Mouse (Mus musculus) liver, postnatal 0 days (tissue): ENCODE results near the gene Nup85. TPM values are rescaled to one million over a fixed set of nuclear protein-coding genes. Genes with fewer than 3 reads are reported as not detected.
A peak's percentile ranks its signal among the peaks of the same experiment; 100 is the strongest.

ENCODE experiments used
- ATAC-seq: fragments of 200-750 bp; cut with Nextera tagmentation; 2 replicates; pipeline ENCODE4 v1.8.0; 2017; ENCODE audit warnings: mild to moderate bottlenecking, moderate library complexity
- DNase-seq: peaks from one replicate; pipeline ENCODE4 v3.0.0-alpha.2; 2016
- H3K27ac ChIP-seq: fragments of 300-500 bp; sonication (generic); 2 replicates; pipeline ENCODE4 v1.5.1; 2014; ENCODE audit warnings: antibody characterized with exemption, moderate library complexity, mild to moderate bottlenecking, low read depth
- H3K27me3 ChIP-seq: fragments of 300-500 bp; sonication (generic); 2 replicates; pipeline ENCODE4 v1.6.1; 2014; ENCODE audit warnings: low read length, control low read depth, mixed read lengths; ENCODE audit not compliant: insufficient read depth
- H3K36me3 ChIP-seq: fragments of 300-500 bp; sonication (generic); replicated peaks from 2 replicates; pipeline ENCODE4 v1.6.1; 2014; ENCODE audit warnings: mild to moderate bottlenecking, control low read depth, low read length, moderate library complexity, mixed read lengths; ENCODE audit not compliant: insufficient read depth
- H3K4me1 ChIP-seq: fragments of 300-500 bp; sonication (generic); 2 replicates; pipeline ENCODE4 v1.6.1; 2014; ENCODE audit warnings: antibody characterized with exemption, mild to moderate bottlenecking, control low read depth; ENCODE audit not compliant: insufficient read depth
- H3K4me2 ChIP-seq: fragments of 300-500 bp; sonication (generic); 2 replicates; pipeline ENCODE4 v1.6.1; 2014; ENCODE audit warnings: low read depth, mild to moderate bottlenecking, low read length, moderate library complexity, mixed read lengths
- H3K4me3 ChIP-seq: fragments of 300-500 bp; sonication (generic); 2 replicates; pipeline ENCODE4 v1.5.1; 2014; ENCODE audit warnings: low read depth, low read length
- H3K9ac ChIP-seq: fragments of 300-500 bp; sonication (generic); replicated peaks from 2 replicates; pipeline ENCODE4 v1.6.1; 2014; ENCODE audit warnings: mild to moderate bottlenecking, moderate library complexity
- H3K9me3 ChIP-seq: fragments of 300-500 bp; sonication (generic); 2 replicates; pipeline ENCODE4 v1.6.1; 2016; ENCODE audit warnings: mild to moderate bottlenecking, control low read depth, low read length, mixed read lengths
- CTCF ChIP-seq: sonication (generic); IDR thresholded peaks from 2 replicates; pipeline ENCODE4 v1.5.1; 2016; ENCODE audit warnings: antibody characterized with exemption, low read depth
- EP300 ChIP-seq: IDR thresholded peaks from 2 replicates; pipeline ENCODE4 v1.6.1; 2016; ENCODE audit warnings: antibody characterized with exemption, low read depth, mild to moderate bottlenecking
- WGBS: fragments of 180-500 bp; shearing (Covaris S2); extraction: QIAGEN DNeasy Blood & Tissue Kit; methylation state at CpG from one replicate; pipeline ENCODE4 v1.1.7; 2014; ENCODE audit not compliant: insufficient replicate concordance; 5-methylcytosine and 5-hydroxymethylcytosine counted together
- polyA plus RNA-seq: library from polyadenylated mRNA; unstranded; fragments of >200 nt; fragmentation: Nextera tagmentation; extraction: Ambion mirVana; gene quantifications from 2 replicates; pipeline ENCODE4 v1.2.1, GENCODE M21; 2015

Gene Nup85
- polyA plus RNA-seq, 1 experiment from 2014 or later, result 46.0 TPM

- no peak overlapping the region for H3K27ac ChIP-seq
- no peak for DNase-seq
- H3K27me3 ChIP-seq, result no peaks in the 10 kb centered on the region
- no peak for TF ChIP-seq EP300
- TF ChIP-seq CTCF, result no peak
- WGBS, result 83% methylated on average over 9 of the region's 9 CpGs
- no peaks in the 10 kb centered on the region for H3K9me3 ChIP-seq
- H3K36me3 ChIP-seq, result peaks cover 94% of the 10 kb centered on the region
- ATAC-seq, result no peak
- no peak overlapping the region for H3K4me3 ChIP-seq
- H3K4me2 ChIP-seq, result no peak overlapping the region
- H3K9ac ChIP-seq, result no peak overlapping the region
- H3K4me1 ChIP-seq, result no peaks in the 10 kb centered on the region
Measured at GRCm38 (mm10) chr11:115586403-115586802, 22.2 kb downstream of the Nup85 start.

GRCm38 (mm10) chr11:115587984-115588383, 23.8 kb downstream of the Nup85 start:
- Histone ChIP-seq H3K9me3 (no peaks in the 10 kb centered on the region), H3K9ac (no peak overlapping the region), H3K4me2 (no peak overlapping the region), H3K36me3 (peaks cover 90% of the 10 kb centered on the region), H3K27me3 (no peaks in the 10 kb centered on the region), H3K4me1 (no peaks in the 10 kb centered on the region), H3K4me3 (no peak overlapping the region), H3K27ac (no peak overlapping the region)
- DNase-seq, result no peak
- TF ChIP-seq CTCF (no peak), EP300 (no peak)
- 84% methylated on average over 9 of the region's 9 CpGs for WGBS
- ATAC-seq, result no peak

GRCm38 (mm10) chr11:115590526-115591075, 26.4 kb downstream of the Nup85 start:
- no peak overlapping the region for H3K9ac ChIP-seq
- ATAC-seq (no peak), DNase-seq (no peak)
- no peak overlapping the region for H3K4me3 ChIP-seq
- no peak overlapping the region for H3K27ac ChIP-seq
- H3K27me3 ChIP-seq, result no peaks in the 10 kb centered on the region
- WGBS, result 85% methylated on average over 2 of the region's 2 CpGs
- TF ChIP-seq EP300 (no peak), CTCF (no peak)
- H3K4me1 ChIP-seq, result no peaks in the 10 kb centered on the region
- no peak overlapping the region for H3K4me2 ChIP-seq
- H3K36me3 ChIP-seq, result peaks cover 79% of the 10 kb centered on the region
- H3K9me3 ChIP-seq, result no peaks in the 10 kb centered on the region

- Histone ChIP-seq H3K4me2 (no peak overlapping the region), H3K9ac (no peak overlapping the region), H3K4me3 (no peak overlapping the region), H3K4me1 (0 out of 2 replicates have a peak, but pooled peaks cover 4% of the 10 kb centered on the region), H3K27me3 (no peaks in the 10 kb centered on the region), H3K27ac (no peak overlapping the region), H3K36me3 (peaks cover 44% of the 10 kb centered on the region), H3K9me3 (no peaks in the 10 kb centered on the region)
- TF ChIP-seq EP300, result no peak
- TF ChIP-seq CTCF, result peak; percentile 4; the same call in 1 of the 2 replicates
- WGBS, result 84% methylated on average over 3 of the region's 3 CpGs
- DNase-seq (no peak), ATAC-seq (no peak)
Measured at GRCm38 (mm10) chr11:115595209-115595608, 31.0 kb downstream of the Nup85 start.

- DNase-seq (no peak), ATAC-seq (no peak)
- peaks cover 22% of the 10 kb centered on the region for H3K4me1 ChIP-seq
- no peak overlapping the region for H3K4me2 ChIP-seq
- no peak overlapping the region for H3K9ac ChIP-seq
- TF ChIP-seq EP300, result no peak
- TF ChIP-seq CTCF, result no peak
- H3K27me3 ChIP-seq, result no peaks in the 10 kb centered on the region
- no peak overlapping the region for H3K4me3 ChIP-seq
- peaks cover 25% of the 10 kb centered on the region for H3K36me3 ChIP-seq
- no peak overlapping the region for H3K27ac ChIP-seq
- 58% methylated on average over 4 of the region's 4 CpGs for WGBS
- no peaks in the 10 kb centered on the region for H3K9me3 ChIP-seq
Measured at GRCm38 (mm10) chr11:115598309-115598708, 34.1 kb downstream of the Nup85 start.

- Histone ChIP-seq H3K9me3 (no peaks in the 10 kb centered on the region), H3K4me1 (peaks cover 25% of the 10 kb centered on the region), H3K27ac (no peak overlapping the region), H3K9ac (no peak overlapping the region), H3K27me3 (no peaks in the 10 kb centered on the region), H3K36me3 (peaks cover 14% of the 10 kb centered on the region; the same call in 1 of the 2 replicates), H3K4me2 (no peak overlapping the region), H3K4me3 (no peak overlapping the region)
- ATAC-seq (no peak), DNase-seq (no peak)
- TF ChIP-seq CTCF (no peak), EP300 (no peak)
- 80% methylated on average over 7 of the region's 7 CpGs for WGBS
Measured at GRCm38 (mm10) chr11:115599722-115600121, 35.5 kb downstream of the Nup85 start.

GRCm38 (mm10) chr11:115600743-115601142, 36.5 kb downstream of the Nup85 start:
- no peak overlapping the region for H3K4me2 ChIP-seq
- 0 out of 2 replicates have a peak overlapping the region, but pooled peaks have one; percentile 19 for H3K27ac ChIP-seq
- ATAC-seq, result no peak
- H3K4me3 ChIP-seq, result no peak overlapping the region
- H3K9ac ChIP-seq, result no peak overlapping the region
- 87% methylated on average over 9 of the region's 15 CpGs for WGBS
- H3K4me1 ChIP-seq, result peaks cover 33% of the 10 kb centered on the region
- DNase-seq, result no peak
- H3K27me3 ChIP-seq, result no peaks in the 10 kb centered on the region
- H3K9me3 ChIP-seq, result no peaks in the 10 kb centered on the region
- no peak for TF ChIP-seq CTCF
- TF ChIP-seq EP300, result no peak
- H3K36me3 ChIP-seq, result peaks cover 14% of the 10 kb centered on the region; the same call in 1 of the 2 replicates
